Mouse (Mus musculus): ENCODE data around the gene Prcd. TPM values are rescaled to one million over a fixed set of nuclear protein-coding genes. Genes with fewer than 3 reads are reported as not detected.
A peak's percentile ranks its signal among the peaks of the same experiment; 100 is the strongest.

Gene Prcd
- total RNA-seq, 1 experiment, result 2.0 TPM

DNA sequence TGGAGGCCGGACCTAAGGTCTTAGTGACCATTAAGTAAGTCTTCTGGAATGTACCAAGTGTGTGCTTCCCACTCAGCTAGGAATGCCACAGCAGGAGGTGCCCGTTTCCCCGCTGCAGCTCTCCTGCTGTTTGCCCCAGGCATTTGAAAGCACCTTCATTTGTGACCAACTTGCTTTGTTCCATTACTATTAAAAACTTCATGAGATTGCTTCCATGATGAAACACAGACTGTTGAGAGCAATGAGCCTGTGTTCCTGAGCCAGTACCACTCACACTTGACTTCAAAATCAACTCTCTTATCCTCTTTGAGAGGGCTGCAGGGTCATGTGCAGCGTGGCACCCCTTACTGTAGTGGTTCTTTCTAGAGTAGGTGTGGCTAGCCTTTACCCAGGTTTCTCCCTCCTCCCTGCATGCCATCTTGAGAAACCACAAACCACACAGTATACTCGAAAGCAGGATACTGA lies 48.1 kb downstream of the Prcd start:
- peaks cover 4 to 27% of the 10 kb centered on the region in 2 experiments; a peak in 2 of 4 replicates for H3K4me1 ChIP-seq (ENCODE audit: control insufficient read depth in 2 of 2, insufficient read depth in 2 of 2, low read length in 2 of 2, poor library complexity in 1 of 2)
- no peak overlapping the region for H3K9ac ChIP-seq (ENCODE audit: insufficient read depth, low read depth, low read length, poor library complexity, severe bottlenecking)
- no peaks in the 10 kb centered on the region for H3K36me3 ChIP-seq (ENCODE audit: control insufficient read depth, insufficient read depth, low read length, poor library complexity, severe bottlenecking)
- DNase-seq (ENCODE audit: low read depth, low spot score), result no peak
- in situ Hi-C loops (cut with MboI; ENCODE audit: low sequenced_read_pairs in 2 of 2, unreplicated experiment in 2 of 2), result no loop called here
- TF ChIP-seq ZC3H11A (IDR thresholded peaks at IDR 0.05; ENCODE audit: borderline replicate concordance, low read depth, low read length) (no peak), ZNF384 (IDR thresholded peaks at IDR 0.05; ENCODE audit: low read depth, low read length) (no peak), HCFC1 (IDR thresholded peaks at IDR 0.05; ENCODE audit: borderline replicate concordance, insufficient read depth, low read length) (no peak), MAFK (IDR thresholded peaks at IDR 0.05; ENCODE audit: insufficient read depth, low read depth, low read length) (no peak), CHD2 (IDR thresholded peaks at IDR 0.05; ENCODE audit: low read depth, low read length) (no peak)
- H3K9me3 ChIP-seq (ENCODE audit: control insufficient read depth, insufficient read depth, low read depth, low read length), result no peaks in the 10 kb centered on the region
- H3K4me3 ChIP-seq (ENCODE audit: insufficient read depth in 1 of 2, low read depth in 1 of 2, low read length in 2 of 2, poor library complexity in 1 of 2, severe bottlenecking in 1 of 2), result no peak overlapping the region
- peak overlapping the region; percentile 6; the same call in 1 of the 2 replicates for H3K27ac ChIP-seq (ENCODE audit: insufficient read depth, low read depth, low read length, poor library complexity, severe bottlenecking)

DNA sequence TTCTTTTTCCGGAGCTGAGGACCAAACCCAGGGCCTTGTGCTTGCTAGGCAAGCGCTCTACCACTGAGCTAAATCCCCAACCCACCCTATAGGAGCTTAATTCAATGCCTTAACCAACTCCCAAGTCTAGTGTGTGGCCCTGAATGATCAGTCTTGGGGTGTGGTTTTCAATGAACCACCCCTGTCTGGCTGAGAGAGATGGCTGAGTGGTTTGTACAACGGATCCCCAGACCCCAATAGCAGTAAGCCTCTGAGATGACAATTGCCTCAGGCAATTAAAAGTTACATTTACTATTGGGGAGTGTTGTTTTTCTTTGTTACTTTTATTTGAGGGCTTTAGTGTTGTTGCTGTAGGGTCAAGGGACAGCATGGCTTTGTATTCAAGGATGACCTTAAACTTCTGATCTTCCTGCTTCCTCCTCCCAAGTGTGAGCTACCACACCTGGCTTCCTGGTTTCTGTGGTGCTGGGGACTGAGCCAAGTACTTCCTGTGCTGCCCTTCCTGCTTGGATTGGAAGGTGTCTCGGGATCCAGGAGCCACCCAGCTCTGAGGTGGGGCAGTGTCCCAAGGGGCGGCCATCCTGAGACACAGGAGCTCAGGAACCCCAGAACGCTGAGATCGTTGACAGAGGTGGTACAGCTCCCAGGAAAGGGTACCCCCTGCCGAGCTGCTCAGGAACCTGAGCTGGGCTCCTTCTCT lies 51.2 kb downstream of the Prcd start:
- in situ Hi-C loops (cut with MboI; ENCODE audit: low sequenced_read_pairs in 2 of 2, unreplicated experiment in 2 of 2), result no loop called here
- Histone ChIP-seq H3K4me1 (ENCODE audit: control insufficient read depth in 2 of 2, insufficient read depth in 2 of 2, low read length in 2 of 2, poor library complexity in 1 of 2) (peaks cover 0 to 7% of the 10 kb centered on the region in 2 experiments; a peak in 2 of 4 replicates), H3K36me3 (ENCODE audit: control insufficient read depth, insufficient read depth, low read length, poor library complexity, severe bottlenecking) (no peaks in the 10 kb centered on the region), H3K4me3 (ENCODE audit: insufficient read depth in 1 of 2, low read depth in 1 of 2, low read length in 2 of 2, poor library complexity in 1 of 2, severe bottlenecking in 1 of 2) (peak overlapping the region in 1 of 2 experiments; percentile 34; a peak in 2 of 4 replicates), H3K9me3 (ENCODE audit: control insufficient read depth, insufficient read depth, low read depth, low read length) (no peaks in the 10 kb centered on the region), H3K9ac (ENCODE audit: insufficient read depth, low read depth, low read length, poor library complexity, severe bottlenecking) (peak overlapping the region; percentile 26; the same call in 1 of the 2 replicates), H3K27ac (ENCODE audit: insufficient read depth, low read depth, low read length, poor library complexity, severe bottlenecking) (peak overlapping the region; percentile 92)
- no peak for DNase-seq (ENCODE audit: low read depth, low spot score)
- TF ChIP-seq MAFK (IDR thresholded peaks at IDR 0.05; ENCODE audit: insufficient read depth, low read depth, low read length) (0 out of 2 replicates have a peak, but pooled peaks have one; percentile 22), ZNF384 (IDR thresholded peaks at IDR 0.05; ENCODE audit: low read depth, low read length) (no peak)

- Histone ChIP-seq H3K4me1 (ENCODE audit: control insufficient read depth in 2 of 2, insufficient read depth in 2 of 2, low read length in 2 of 2, poor library complexity in 1 of 2) (peaks cover 0 to 7% of the 10 kb centered on the region in 2 experiments; a peak in 2 of 4 replicates), H3K27ac (ENCODE audit: insufficient read depth, low read depth, low read length, poor library complexity, severe bottlenecking) (peak overlapping the region; percentile 92), H3K9ac (ENCODE audit: insufficient read depth, low read depth, low read length, poor library complexity, severe bottlenecking) (no peak overlapping the region), H3K9me3 (ENCODE audit: control insufficient read depth, insufficient read depth, low read depth, low read length) (no peaks in the 10 kb centered on the region), H3K36me3 (ENCODE audit: control insufficient read depth, insufficient read depth, low read length, poor library complexity, severe bottlenecking) (no peaks in the 10 kb centered on the region), H3K4me3 (ENCODE audit: insufficient read depth in 1 of 2, low read depth in 1 of 2, low read length in 2 of 2, poor library complexity in 1 of 2, severe bottlenecking in 1 of 2) (no peak overlapping the region)
- in situ Hi-C loops (cut with MboI; ENCODE audit: low sequenced_read_pairs in 2 of 2, unreplicated experiment in 2 of 2), result no loop called here
- peak; percentile 83 for DNase-seq (ENCODE audit: low read depth, low spot score)
- TF ChIP-seq HCFC1 (IDR thresholded peaks at IDR 0.05; ENCODE audit: borderline replicate concordance, insufficient read depth, low read length) (no peak), ZC3H11A (IDR thresholded peaks at IDR 0.05; ENCODE audit: borderline replicate concordance, low read depth, low read length) (no peak), CHD2 (IDR thresholded peaks at IDR 0.05; ENCODE audit: low read depth, low read length) (peak; percentile 79), ZNF384 (IDR thresholded peaks at IDR 0.05; ENCODE audit: low read depth, low read length) (no peak), MAFK (IDR thresholded peaks at IDR 0.05; ENCODE audit: insufficient read depth, low read depth, low read length) (no peak)
Observed at GRCm38 (mm10) chr11:116705204-116705608, 51.9 kb downstream of the Prcd start.

GRCm38 (mm10) chr11:116706363-116706762 lies 53.0 kb downstream of the Prcd start:
- Histone ChIP-seq H3K9me3 (ENCODE audit: control insufficient read depth, insufficient read depth, low read depth, low read length) (no peaks in the 10 kb centered on the region), H3K4me3 (ENCODE audit: insufficient read depth in 1 of 2, low read depth in 1 of 2, low read length in 2 of 2, poor library complexity in 1 of 2, severe bottlenecking in 1 of 2) (no peak overlapping the region), H3K27ac (ENCODE audit: insufficient read depth, low read depth, low read length, poor library complexity, severe bottlenecking) (peak overlapping the region; percentile 87), H3K4me1 (ENCODE audit: control insufficient read depth in 2 of 2, insufficient read depth in 2 of 2, low read length in 2 of 2, poor library complexity in 1 of 2) (peaks cover 0 to 5% of the 10 kb centered on the region in 2 experiments; a peak in 2 of 4 replicates), H3K36me3 (ENCODE audit: control insufficient read depth, insufficient read depth, low read length, poor library complexity, severe bottlenecking) (no peaks in the 10 kb centered on the region), H3K9ac (ENCODE audit: insufficient read depth, low read depth, low read length, poor library complexity, severe bottlenecking) (0 out of 2 replicates have a peak overlapping the region, but pooled peaks have one; percentile 25)
- no peak for TF ChIP-seq ZNF384 (IDR thresholded peaks at IDR 0.05; ENCODE audit: low read depth, low read length)
- no peak for TF ChIP-seq ZC3H11A (IDR thresholded peaks at IDR 0.05; ENCODE audit: borderline replicate concordance, low read depth, low read length)
- TF ChIP-seq MAFK (IDR thresholded peaks at IDR 0.05; ENCODE audit: insufficient read depth, low read depth, low read length), result no peak
- no peak for TF ChIP-seq HCFC1 (IDR thresholded peaks at IDR 0.05; ENCODE audit: borderline replicate concordance, insufficient read depth, low read length)
- TF ChIP-seq CHD2 (IDR thresholded peaks at IDR 0.05; ENCODE audit: low read depth, low read length), result no peak
- no peak for DNase-seq (ENCODE audit: low read depth, low spot score)
- in situ Hi-C loops (cut with MboI; ENCODE audit: low sequenced_read_pairs in 2 of 2, unreplicated experiment in 2 of 2), result no loop called here
